Mouse (Mus musculus) MEL (cell line): ENCODE results near the gene Gm20388. TPM values are rescaled to one million over a fixed set of nuclear protein-coding genes. Genes with fewer than 3 reads are reported as not detected.

Source experiments
- DNase-seq: peaks from one replicate; pipeline ENCODE4 v3.0.0; 2011; ENCODE audit warnings: low read depth, low spot score
- H3K27ac ChIP-seq: 2 replicates; pipeline ENCODE4 v1.5.1; 2012; ENCODE audit warnings: low read depth, mild to moderate bottlenecking, control low read depth, low read length, moderate library complexity; ENCODE audit not compliant: control insufficient read depth
- H3K27me3 ChIP-seq, 2 experiments: fragments of 150-350 bp in 1 of 2; sonication (generic) in 1 of 2; 2 replicates each; pipeline ENCODE4 v1.6.1; 2012; ENCODE audit warnings: low read length in 2 of 2, mild to moderate bottlenecking in 2 of 2, improper control_type of control experiment in 1 of 2, moderate library complexity in 1 of 2; ENCODE audit not compliant: insufficient read depth in 2 of 2, control insufficient read depth in 1 of 2
- H3K36me3 ChIP-seq, 2 experiments: 2 replicates each; pipeline ENCODE4 v1.6.1; 2012 to 2014; ENCODE audit warnings: low read length in 2 of 2, improper control_type of control experiment in 1 of 2, inconsistent platforms in 1 of 2, mild to moderate bottlenecking in 1 of 2; ENCODE audit not compliant: insufficient read depth in 2 of 2, control insufficient read depth in 1 of 2
- H3K4me1 ChIP-seq, 2 experiments: fragments of 150-350 bp in 1 of 2; sonication (generic) in 1 of 2; 2 replicates each; pipeline ENCODE4 v1.6.1; 2012; ENCODE audit warnings: low read length in 2 of 2, improper control_type of control experiment in 1 of 2, mild to moderate bottlenecking in 1 of 2; ENCODE audit not compliant: insufficient read depth in 2 of 2, control insufficient read depth in 1 of 2
- H3K4me3 ChIP-seq, 2 experiments: fragments of 150-350 bp in 1 of 2; sonication (generic) in 1 of 2; 2 replicates each; pipeline ENCODE4 v1.5.1; 2012; ENCODE audit warnings: low read depth in 2 of 2, low read length in 2 of 2, mild to moderate bottlenecking in 2 of 2, moderate library complexity in 2 of 2, control low read depth in 1 of 2, improper control_type of control experiment in 1 of 2; ENCODE audit not compliant: control insufficient read depth in 1 of 2, insufficient read depth in 1 of 2
- H3K79me2 ChIP-seq: 2 replicates; pipeline ENCODE4 v1.6.1; 2012; ENCODE audit warnings: mild to moderate bottlenecking, low read length, moderate library complexity; ENCODE audit not compliant: control insufficient read depth, poor library complexity, insufficient read depth
- H3K9ac ChIP-seq: 2 replicates; pipeline ENCODE4 v1.6.1; 2012; ENCODE audit warnings: low read depth, mild to moderate bottlenecking, control low read depth, low read length, moderate library complexity; ENCODE audit not compliant: control insufficient read depth, poor library complexity, severe bottlenecking
- H3K9me3 ChIP-seq: fragments of 150-350 bp; sonication (generic); replicated peaks from 2 replicates; pipeline ENCODE4 v1.6.1; 2012; ENCODE audit warnings: mild to moderate bottlenecking, low read length, improper control_type of control experiment, moderate library complexity; ENCODE audit not compliant: insufficient read depth
- E2F4 ChIP-seq: IDR thresholded peaks from 2 replicates; pipeline ENCODE4 v1.6.1; 2011; ENCODE audit warnings: low read depth, low read length, improper control_type of control experiment, borderline replicate concordance
- EP300 ChIP-seq, 2 experiments: IDR thresholded peaks; 2 replicates each; pipeline ENCODE4 v1.6.1; 2011; ENCODE audit warnings: improper control_type of control experiment in 2 of 2, low read length in 2 of 2, low read depth in 1 of 2, mild to moderate bottlenecking in 1 of 2
- HCFC1 ChIP-seq: IDR thresholded peaks from 2 replicates; pipeline ENCODE4 v1.6.1; 2012; ENCODE audit warnings: low read depth, mild to moderate bottlenecking, inconsistent platforms, low read length, improper control_type of control experiment, moderate library complexity
- KAT2A ChIP-seq: conservative IDR thresholded peaks from 2 replicates; pipeline ENCODE4 v1.6.1; 2012; ENCODE audit warnings: low read depth, low read length, improper control_type of control experiment, inconsistent platforms
- MAFK ChIP-seq: IDR thresholded peaks from 2 replicates; pipeline ENCODE4 v1.6.1; 2011; ENCODE audit warnings: low read depth, mild to moderate bottlenecking, low read length, improper control_type of control experiment, borderline replicate concordance
- MAZ ChIP-seq: IDR thresholded peaks from 2 replicates; pipeline ENCODE4 v1.6.1; 2012; ENCODE audit warnings: low read depth, mild to moderate bottlenecking, inconsistent platforms, low read length, improper control_type of control experiment
- MEF2A ChIP-seq: IDR thresholded peaks from 2 replicates; pipeline ENCODE4 v1.6.1; 2014; ENCODE audit warnings: low read depth, mild to moderate bottlenecking, inconsistent platforms, low read length, improper control_type of control experiment; ENCODE audit not compliant: poor library complexity, insufficient replicate concordance, severe bottlenecking; ENCODE audit errors: extremely low read depth
- RAD21 ChIP-seq: IDR thresholded peaks from 2 replicates; pipeline ENCODE4 v1.6.1; 2011; ENCODE audit warnings: mild to moderate bottlenecking, low read depth, low read length, improper control_type of control experiment
- SIN3A ChIP-seq: IDR thresholded peaks from 2 replicates; pipeline ENCODE4 v1.6.1; 2012; ENCODE audit warnings: low read length, improper control_type of control experiment, inconsistent platforms
- SMC3 ChIP-seq: IDR thresholded peaks from 2 replicates; pipeline ENCODE4 v1.6.1; 2011; ENCODE audit warnings: low read depth, low read length, improper control_type of control experiment
- ZKSCAN1 ChIP-seq: IDR thresholded peaks from 2 replicates; pipeline ENCODE4 v1.6.1; 2012; ENCODE audit warnings: low read depth, mild to moderate bottlenecking, inconsistent platforms, low read length, improper control_type of control experiment, moderate library complexity
- ZNF384 ChIP-seq: IDR thresholded peaks from 2 replicates; pipeline ENCODE4 v1.6.1; 2012; ENCODE audit warnings: low read depth, mild to moderate bottlenecking, inconsistent platforms, low read length, improper control_type of control experiment
- polyA plus RNA-seq, 2 experiments: library from polyadenylated mRNA; stranded (reverse) in 1 of 2; unstranded in 1 of 2; fragments of >175 nt in 1 of 2; fragments of >200 nt in 1 of 2; gene quantifications; 2 replicates each; pipeline versions ENCODE4 v1.2.1 to v1.2.4; 2012; ENCODE audit warnings: low replicate concordance in 2 of 2, low read depth in 1 of 2; ENCODE audit not compliant: insufficient read length in 2 of 2, insufficient read depth in 1 of 2, missing spikeins in 1 of 2
- total RNA-seq: library from RNA; depleted of rRNA; stranded (reverse); fragments of 300-350 nt; gene quantifications from 2 replicates; pipeline ENCODE4 v1.2.3, GENCODE M21; 2012

The Gm20388 gene
- total and polyA plus RNA-seq, 3 experiments: 11.1 to 17.8 TPM; not detected in 1

GRCm38 (mm10) chr8:120065611-120066010, 155.0 kb downstream of the Gm20388 start:
- H3K79me2 ChIP-seq: no peaks in the 10 kb centered on the region
- no peak for DNase-seq
- no peaks in the 10 kb centered on the region for H3K9me3 ChIP-seq

GRCm38 (mm10) chr8:120066226-120066625, 155.6 kb downstream of the Gm20388 start:
- TF ChIP-seq EP300 (IDR thresholded peaks at IDR 0.05; ENCODE audit: low read depth in 1 of 2, low read length in 2 of 2) (no peak), MEF2A (no peak), SIN3A (no peak)
- TF ChIP-seq, all 39 proteins: peak for 0

More at GRCm38 (mm10) chr8:120065611-120066010, 155.0 kb downstream of the Gm20388 start:
- no peak overlapping the region for H3K4me3 ChIP-seq
- no peaks in the 10 kb centered on the region for H3K4me1 ChIP-seq
- H3K27me3 ChIP-seq: no peaks in the 10 kb centered on the region
- H3K9ac ChIP-seq: no peak overlapping the region
- H3K36me3 ChIP-seq: no peaks in the 10 kb centered on the region
- no peak overlapping the region for H3K27ac ChIP-seq
- no peak for TF ChIP-seq KAT2A
- no peak for TF ChIP-seq RAD21
- no peak for TF ChIP-seq HCFC1
- TF ChIP-seq MAZ: no peak
- TF ChIP-seq SMC3: no peak
- no peak for TF ChIP-seq ZKSCAN1
- TF ChIP-seq MEF2A: no peak
- TF ChIP-seq, all 39 proteins: peak for 0

DNA sequence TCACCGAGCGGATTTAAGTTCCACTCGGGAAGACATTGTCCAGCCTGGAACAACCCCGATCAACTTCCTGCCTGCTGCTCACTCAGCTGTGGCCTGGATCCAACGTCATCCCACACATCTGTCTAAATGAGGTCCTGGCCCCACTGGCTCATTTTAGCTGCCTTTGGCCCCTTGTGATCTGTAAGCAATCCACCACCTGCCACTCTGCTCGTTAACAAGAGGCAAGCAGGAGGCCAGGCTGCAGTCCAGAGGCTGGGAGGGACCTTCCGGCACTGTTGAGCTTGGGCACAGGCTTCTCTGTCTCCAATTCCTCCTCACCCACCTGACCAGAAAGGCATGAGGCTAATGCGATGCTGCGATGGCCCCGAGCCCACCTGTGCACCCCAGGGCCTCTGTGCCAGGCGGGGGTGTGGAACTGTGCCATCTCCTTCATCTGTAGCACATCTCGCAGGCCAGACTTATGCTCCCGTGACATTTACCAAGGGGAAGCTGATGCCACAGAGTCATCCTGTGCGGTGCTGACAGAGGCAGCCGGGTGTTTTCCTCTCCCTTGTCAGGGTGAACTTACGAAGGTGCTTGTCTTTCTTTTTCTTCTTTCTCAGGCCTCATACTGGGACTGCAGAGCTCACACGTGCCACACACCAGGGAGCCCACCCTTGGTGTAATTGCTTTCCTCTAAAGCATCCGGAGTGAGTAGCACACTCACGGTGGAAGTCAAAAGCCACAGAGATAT, 157.5 kb downstream of the Gm20388 start:
- no peak for DNase-seq
- peaks cover 0 to 3% of the 10 kb centered on the region in 2 experiments; a peak in 2 of 4 replicates for H3K36me3 ChIP-seq
- no peak for TF ChIP-seq MAFK
- no peak for TF ChIP-seq ZNF384
- TF ChIP-seq SMC3: no peak
- TF ChIP-seq SIN3A: no peak
- TF ChIP-seq E2F4: no peak
- H3K27me3 ChIP-seq: no peaks in the 10 kb centered on the region
- no peak overlapping the region for H3K4me3 ChIP-seq
- no peak overlapping the region for H3K27ac ChIP-seq
- no peak overlapping the region for H3K9ac ChIP-seq
- peaks cover 0 to 8% of the 10 kb centered on the region in 2 experiments; a peak in 2 of 4 replicates for H3K4me1 ChIP-seq
- no peaks in the 10 kb centered on the region for H3K79me2 ChIP-seq
- H3K9me3 ChIP-seq: no peaks in the 10 kb centered on the region

More at GRCm38 (mm10) chr8:120066226-120066625, 155.6 kb downstream of the Gm20388 start:
- Histone ChIP-seq H3K27ac (no peak overlapping the region), H3K4me3 (no peak overlapping the region), H3K79me2 (no peaks in the 10 kb centered on the region), H3K4me1 (no peaks in the 10 kb centered on the region), H3K9ac (no peak overlapping the region), H3K36me3 (no peaks in the 10 kb centered on the region), H3K27me3 (no peaks in the 10 kb centered on the region), H3K9me3 (no peaks in the 10 kb centered on the region)
- no peak for DNase-seq
